In genomic region chr3:85186661-85187076, GRCm38 (mm10) we compare ENCODE assay signal across 8 mouse cellular contexts.
DNase-seq lines count a peak whose midpoint lies in the region; ATAC-seq lines count a peak whose summit lies in the region.

No protein-coding gene starts in this region.

- 10% methylated on average over 19 of the region's 19 CpGs for WGBS in kidney, embryonic 14.5 days
- 25% methylated on average over 19 of the region's 19 CpGs for WGBS in embryonic facial prominence, embryonic 13.5 days
- 44% methylated on average over 19 of the region's 19 CpGs for WGBS in hindbrain, embryonic 13.5 days
- WGBS in limb, embryonic 10.5 days: 52% methylated on average over 19 of the region's 19 CpGs

- 0 out of 2 replicates have a peak, but pooled peaks cover 5% of the 10 kb centered on the region for H3K27me3 ChIP-seq in kidney, embryonic 14.5 days (ENCODE audit: control insufficient read depth, insufficient read depth, low read length)
- peaks cover 10% of the 10 kb centered on the region for H3K27me3 ChIP-seq in embryonic facial prominence, embryonic 13.5 days
- H3K27me3 ChIP-seq in hindbrain, embryonic 13.5 days: no peaks in the 10 kb centered on the region
- peaks cover 18% of the 10 kb centered on the region; the same call in 1 of the 2 replicates for H3K27me3 ChIP-seq in limb, embryonic 10.5 days (ENCODE audit: low read depth, poor library complexity, severe bottlenecking)

- H3K9ac ChIP-seq in kidney, embryonic 14.5 days (ENCODE audit: low read depth, low read length): no peak overlapping the region
- H3K9ac ChIP-seq in embryonic facial prominence, embryonic 13.5 days: peak overlapping the region; percentile 51; the same call in 1 of the 2 replicates
- H3K9ac ChIP-seq in hindbrain, embryonic 13.5 days: no peak overlapping the region

- H3K36me3 ChIP-seq in kidney, embryonic 14.5 days (ENCODE audit: control insufficient read depth, insufficient read depth, low read length): no peaks in the 10 kb centered on the region
- H3K36me3 ChIP-seq in embryonic facial prominence, embryonic 13.5 days: no peaks in the 10 kb centered on the region
- no peaks in the 10 kb centered on the region for H3K36me3 ChIP-seq in hindbrain, embryonic 13.5 days
- no peaks in the 10 kb centered on the region for H3K36me3 ChIP-seq in limb, embryonic 10.5 days

- ATAC-seq in kidney, embryonic 14.5 days (ENCODE audit: low FRiP score, low TSS enrichment): peak; percentile 47
- no peak for ATAC-seq in embryonic facial prominence, embryonic 13.5 days (ENCODE audit: insufficient number of reproducible peaks, insufficient read depth, low FRiP score, low TSS enrichment, low read depth)
- ATAC-seq in hindbrain, embryonic 13.5 days (ENCODE audit: low FRiP score): 0 out of 2 replicates have a peak, but pooled peaks have one; percentile 57

- H3K9me3 ChIP-seq in kidney, embryonic 14.5 days (ENCODE audit: control insufficient read depth, low read length): no peaks in the 10 kb centered on the region
- H3K9me3 ChIP-seq in embryonic facial prominence, embryonic 13.5 days: no peaks in the 10 kb centered on the region
- no peaks in the 10 kb centered on the region for H3K9me3 ChIP-seq in hindbrain, embryonic 13.5 days
- H3K9me3 ChIP-seq in limb, embryonic 10.5 days (replicated peaks): no peaks in the 10 kb centered on the region

- no peak for DNase-seq in kidney, adult 11 months
- DNase-seq in limb, embryonic 10.5 days (ENCODE audit: low spot score): no peak
- peak; percentile 18 for DNase-seq in ovary, postnatal 14 days (ENCODE audit: low spot score)
- no peak for DNase-seq in natural killer cell, adult 2 months (ENCODE audit: low spot score in 2 of 2)
- DNase-seq in B cell, adult 2 months: no peak

- H3K27ac ChIP-seq in kidney, embryonic 14.5 days (ENCODE audit: low read depth, low read length): no peak overlapping the region
- no peak overlapping the region for H3K27ac ChIP-seq in embryonic facial prominence, embryonic 13.5 days
- H3K27ac ChIP-seq in hindbrain, embryonic 13.5 days: 0 out of 2 replicates have a peak overlapping the region, but pooled peaks have one; percentile 18
- peak overlapping the region; percentile 34; the same call in 1 of the 2 replicates for H3K27ac ChIP-seq in limb, embryonic 10.5 days

- H3K4me3 ChIP-seq in kidney, embryonic 14.5 days (ENCODE audit: low read length): no peak overlapping the region
- H3K4me3 ChIP-seq in embryonic facial prominence, embryonic 13.5 days: peak overlapping the region; percentile 22
- no peak overlapping the region; the same call in 1 of the 2 replicates for H3K4me3 ChIP-seq in hindbrain, embryonic 13.5 days
- 0 out of 2 replicates have a peak overlapping the region, but pooled peaks have one; percentile 6 for H3K4me3 ChIP-seq in limb, embryonic 10.5 days

- peaks cover 8% of the 10 kb centered on the region; the same call in 1 of the 2 replicates for H3K4me1 ChIP-seq in kidney, embryonic 14.5 days (ENCODE audit: control insufficient read depth, insufficient read depth, low read length)
- H3K4me1 ChIP-seq in embryonic facial prominence, embryonic 13.5 days: peaks cover 36% of the 10 kb centered on the region
- peaks cover 32% of the 10 kb centered on the region for H3K4me1 ChIP-seq in hindbrain, embryonic 13.5 days (replicated peaks)
- H3K4me1 ChIP-seq in limb, embryonic 10.5 days: peaks cover 31% of the 10 kb centered on the region

- peak overlapping the region; percentile 25; the same call in 1 of the 2 replicates for H3K4me2 ChIP-seq in kidney, embryonic 14.5 days (replicated peaks; ENCODE audit: low read depth, low read length)
- H3K4me2 ChIP-seq in embryonic facial prominence, embryonic 13.5 days: peak overlapping the region; percentile 56
- peak overlapping the region; percentile 36 for H3K4me2 ChIP-seq in hindbrain, embryonic 13.5 days

Comparison
In these comparisons a context has a peak if more than half of its experiments do, and no peak if none do; other contexts are left out.
1. H3K27ac ChIP-seq: peak in hindbrain, embryonic 13.5 days (single experiment) and limb, embryonic 10.5 days (single experiment); none in kidney, embryonic 14.5 days (single experiment) and embryonic facial prominence, embryonic 13.5 days (single experiment).
2. H3K4me3 ChIP-seq: peak in embryonic facial prominence, embryonic 13.5 days (single experiment) and limb, embryonic 10.5 days (single experiment); none in kidney, embryonic 14.5 days (single experiment) and hindbrain, embryonic 13.5 days (single experiment).
3. Peak in every context shown above with its lines, with median percentiles within 50 percentile points of each other: H3K4me2 ChIP-seq.